Mouse (Mus musculus): ENCODE results near the gene Nceh1. TPM values are rescaled to one million over a fixed set of nuclear protein-coding genes. Genes with fewer than 3 reads are reported as not detected.

Nceh1 gene
- total and polyA plus RNA-seq, 3 experiments = 17.2 to 45.1 (median 25.7) TPM

- no peaks in the 10 kb centered on the region for H3K9me3 ChIP-seq (replicated peaks)
- H3K4me3 ChIP-seq (ENCODE audit: low read depth, low read length) = no peak overlapping the region
- ATAC-seq (ENCODE audit: extremely low read depth, insufficient number of reproducible peaks, low FRiP score, poor library complexity, severe bottlenecking) (no peak), DNase-seq (ENCODE audit: low spot score) (no peak)
- TF ChIP-seq POLR2AphosphoS5 (IDR thresholded peaks at IDR 0.05; ENCODE audit: insufficient replicate concordance, low read depth, low read length) (no peak), GATA2 (IDR thresholded peaks at IDR 0.05; ENCODE audit: borderline replicate concordance, low read depth, low read length) (no peak), TAL1 (conservative IDR thresholded peaks at IDR 0.05; ENCODE audit: low read depth, low read length) (no peak), CTCF (IDR thresholded peaks at IDR 0.05; ENCODE audit: low read depth, low read length) (no peak), GATA1 (IDR thresholded peaks at IDR 0.05; ENCODE audit: borderline replicate concordance, low read length) (no peak)
- H3K4me1 ChIP-seq (ENCODE audit: insufficient read depth, low read depth, low read length) = no peaks in the 10 kb centered on the region
- H3K27me3 ChIP-seq (ENCODE audit: insufficient read depth, low read length) = no peaks in the 10 kb centered on the region
- peaks cover 53% of the 10 kb centered on the region for H3K36me3 ChIP-seq (replicated peaks)
Measured at GRCm38 (mm10) chr3:27218604-27219003, 35.8 kb downstream of the Nceh1 start.

- H3K4me1 ChIP-seq (ENCODE audit: insufficient read depth, low read depth, low read length) = no peaks in the 10 kb centered on the region
- no peak for DNase-seq (ENCODE audit: low spot score)
- H3K36me3 ChIP-seq (replicated peaks) = peaks cover 57% of the 10 kb centered on the region
- no peak overlapping the region for H3K4me3 ChIP-seq (ENCODE audit: low read depth, low read length)
- no peak for ATAC-seq (ENCODE audit: extremely low read depth, insufficient number of reproducible peaks, low FRiP score, poor library complexity, severe bottlenecking)
- no peaks in the 10 kb centered on the region for H3K27me3 ChIP-seq (ENCODE audit: insufficient read depth, low read length)
- H3K9me3 ChIP-seq (replicated peaks) = no peaks in the 10 kb centered on the region
- TF ChIP-seq GATA1 (IDR thresholded peaks at IDR 0.05; ENCODE audit: borderline replicate concordance, low read length) (no peak), TAL1 (conservative IDR thresholded peaks at IDR 0.05; ENCODE audit: low read depth, low read length) (no peak)
Measured at GRCm38 (mm10) chr3:27222052-27222451, 39.3 kb downstream of the Nceh1 start.

GRCm38 (mm10) chr3:27222488-27222887 is 39.7 kb downstream of the Nceh1 start:
- H3K4me1 ChIP-seq (ENCODE audit: insufficient read depth, low read depth, low read length) = no peaks in the 10 kb centered on the region
- no peaks in the 10 kb centered on the region for H3K27me3 ChIP-seq (ENCODE audit: insufficient read depth, low read length)
- H3K4me3 ChIP-seq (ENCODE audit: low read depth, low read length) = no peak overlapping the region
- ATAC-seq (ENCODE audit: extremely low read depth, insufficient number of reproducible peaks, low FRiP score, poor library complexity, severe bottlenecking) (no peak), DNase-seq (ENCODE audit: low spot score) (no peak)
- H3K9me3 ChIP-seq (replicated peaks) = no peaks in the 10 kb centered on the region
- no peak for TF ChIP-seq CTCF (IDR thresholded peaks at IDR 0.05; ENCODE audit: low read depth, low read length)
- TF ChIP-seq GATA1 (IDR thresholded peaks at IDR 0.05; ENCODE audit: borderline replicate concordance, low read length) = no peak
- no peak for TF ChIP-seq TAL1 (conservative IDR thresholded peaks at IDR 0.05; ENCODE audit: low read depth, low read length)
- TF ChIP-seq POLR2AphosphoS5 (IDR thresholded peaks at IDR 0.05; ENCODE audit: insufficient replicate concordance, low read depth, low read length) = no peak
- no peak for TF ChIP-seq GATA2 (IDR thresholded peaks at IDR 0.05; ENCODE audit: borderline replicate concordance, low read depth, low read length)
- peaks cover 57% of the 10 kb centered on the region for H3K36me3 ChIP-seq (replicated peaks)

GRCm38 (mm10) chr3:27227629-27228453 is 45.1 kb downstream of the Nceh1 start:
- Histone ChIP-seq H3K4me3 (ENCODE audit: low read depth, low read length) (no peak overlapping the region), H3K36me3 (replicated peaks) (peaks cover 75% of the 10 kb centered on the region), H3K4me1 (ENCODE audit: insufficient read depth, low read depth, low read length) (no peaks in the 10 kb centered on the region), H3K9me3 (replicated peaks) (no peaks in the 10 kb centered on the region), H3K27me3 (ENCODE audit: insufficient read depth, low read length) (no peaks in the 10 kb centered on the region)
- DNase-seq (ENCODE audit: low spot score) = no peak
- TF ChIP-seq TAL1 (conservative IDR thresholded peaks at IDR 0.05; ENCODE audit: low read depth, low read length) = no peak
- no peak for TF ChIP-seq GATA1 (IDR thresholded peaks at IDR 0.05; ENCODE audit: borderline replicate concordance, low read length)
- no peak for TF ChIP-seq CTCF (IDR thresholded peaks at IDR 0.05; ENCODE audit: low read depth, low read length)
- TF ChIP-seq POLR2AphosphoS5 (IDR thresholded peaks at IDR 0.05; ENCODE audit: insufficient replicate concordance, low read depth, low read length) = no peak
- TF ChIP-seq GATA2 (IDR thresholded peaks at IDR 0.05; ENCODE audit: borderline replicate concordance, low read depth, low read length) = no peak
- ATAC-seq (ENCODE audit: extremely low read depth, insufficient number of reproducible peaks, low FRiP score, poor library complexity, severe bottlenecking) = no peak

- Histone ChIP-seq H3K4me3 (ENCODE audit: low read depth, low read length) (no peak overlapping the region), H3K36me3 (replicated peaks) (peaks cover 69% of the 10 kb centered on the region), H3K9me3 (replicated peaks) (no peaks in the 10 kb centered on the region), H3K27me3 (ENCODE audit: insufficient read depth, low read length) (no peaks in the 10 kb centered on the region), H3K4me1 (ENCODE audit: insufficient read depth, low read depth, low read length) (no peaks in the 10 kb centered on the region)
- ATAC-seq (ENCODE audit: extremely low read depth, insufficient number of reproducible peaks, low FRiP score, poor library complexity, severe bottlenecking) (no peak), DNase-seq (ENCODE audit: low spot score) (no peak)
- TF ChIP-seq CTCF (IDR thresholded peaks at IDR 0.05; ENCODE audit: low read depth, low read length) = no peak
- no peak for TF ChIP-seq TAL1 (conservative IDR thresholded peaks at IDR 0.05; ENCODE audit: low read depth, low read length)
- TF ChIP-seq GATA1 (IDR thresholded peaks at IDR 0.05; ENCODE audit: borderline replicate concordance, low read length) = no peak
- TF ChIP-seq GATA2 (IDR thresholded peaks at IDR 0.05; ENCODE audit: borderline replicate concordance, low read depth, low read length) = no peak
- TF ChIP-seq POLR2AphosphoS5 (IDR thresholded peaks at IDR 0.05; ENCODE audit: insufficient replicate concordance, low read depth, low read length) = no peak
Measured at GRCm38 (mm10) chr3:27228530-27229309, 46.0 kb downstream of the Nceh1 start.

- Histone ChIP-seq H3K4me3 (ENCODE audit: low read depth, low read length) (no peak overlapping the region), H3K9me3 (replicated peaks) (no peaks in the 10 kb centered on the region), H3K36me3 (replicated peaks) (peaks cover 50% of the 10 kb centered on the region), H3K27me3 (ENCODE audit: insufficient read depth, low read length) (no peaks in the 10 kb centered on the region), H3K4me1 (ENCODE audit: insufficient read depth, low read depth, low read length) (no peaks in the 10 kb centered on the region)
- ATAC-seq (ENCODE audit: extremely low read depth, insufficient number of reproducible peaks, low FRiP score, poor library complexity, severe bottlenecking) (no peak), DNase-seq (ENCODE audit: low spot score) (no peak)
- TF ChIP-seq GATA2 (IDR thresholded peaks at IDR 0.05; ENCODE audit: borderline replicate concordance, low read depth, low read length) = no peak
- TF ChIP-seq TAL1 (conservative IDR thresholded peaks at IDR 0.05; ENCODE audit: low read depth, low read length) = no peak
- TF ChIP-seq POLR2AphosphoS5 (IDR thresholded peaks at IDR 0.05; ENCODE audit: insufficient replicate concordance, low read depth, low read length) = no peak
- no peak for TF ChIP-seq GATA1 (IDR thresholded peaks at IDR 0.05; ENCODE audit: borderline replicate concordance, low read length)
- TF ChIP-seq CTCF (IDR thresholded peaks at IDR 0.05; ENCODE audit: low read depth, low read length) = no peak
Measured at GRCm38 (mm10) chr3:27233361-27233760, 50.6 kb downstream of the Nceh1 start.

Data from G1E (cell line).